Mouse (Mus musculus): ENCODE measurements around the gene Rbm46.

Rbm46 gene

DNA sequence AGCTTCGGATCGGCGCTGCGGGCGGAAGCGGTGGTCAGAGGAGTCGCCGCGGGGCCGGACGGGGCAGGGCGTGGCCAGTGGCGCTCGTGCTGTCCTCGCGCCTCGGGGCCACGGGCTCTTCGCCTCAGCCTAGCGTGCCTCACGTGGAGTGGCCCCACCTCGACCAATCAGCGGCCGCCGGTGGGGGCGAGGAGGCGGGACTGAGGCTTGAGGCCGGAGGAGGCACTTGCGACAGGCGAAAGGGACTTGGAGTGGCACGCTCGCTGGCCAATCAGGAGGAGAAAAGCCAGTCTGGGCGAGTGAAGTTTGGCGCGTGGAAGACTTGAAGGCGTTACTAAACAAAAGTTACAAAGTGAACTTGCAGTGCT is at the start of gene Rbm46:
Gene Rbm46 (minus strand): TSS at position 112 of the 368 bp plus-strand sequence.
- DNase-seq (ENCODE audit: low spot score): peak; percentile 91

DNA sequence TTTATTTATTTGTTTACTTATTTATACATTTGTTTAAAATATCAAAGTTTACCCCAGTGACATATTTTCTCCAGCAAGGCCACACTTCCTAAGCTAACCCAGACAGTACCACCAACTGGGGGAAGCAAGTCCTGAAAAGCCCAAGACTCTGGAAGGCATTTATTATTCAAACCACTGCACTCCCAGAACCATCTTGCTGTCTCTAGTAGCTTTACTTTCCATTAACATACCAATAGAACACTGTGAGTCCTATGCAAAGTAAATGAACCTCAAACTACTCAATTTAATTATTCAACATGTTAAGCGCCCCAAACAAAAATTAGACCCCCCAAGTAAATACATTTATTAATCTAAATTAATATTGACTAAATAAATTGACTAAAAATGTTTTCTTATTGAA is 39.3 kb upstream of the Rbm46 start:
- no peak for DNase-seq (ENCODE audit: low spot score)

- no peak for DNase-seq (ENCODE audit: low spot score)
Measured at GRCm38 (mm10) chr3:82908671-82909070, 32.4 kb upstream of the Rbm46 start.

GRCm38 (mm10) chr3:82904211-82904908 is 28.1 kb upstream of the Rbm46 start:
- DNase-seq (ENCODE audit: low spot score): no peak

GRCm38 (mm10) chr3:82903613-82904205 is 27.4 kb upstream of the Rbm46 start, which contains the start of gene Lrat:
Gene Lrat, minus strand, starts transcription at chr3:82903973.
- peak; percentile 14 for DNase-seq (ENCODE audit: low spot score)

GRCm38 (mm10) chr3:82902757-82903612 is 26.7 kb upstream of the Rbm46 start:
- no peak for DNase-seq (ENCODE audit: low spot score)

DNA sequence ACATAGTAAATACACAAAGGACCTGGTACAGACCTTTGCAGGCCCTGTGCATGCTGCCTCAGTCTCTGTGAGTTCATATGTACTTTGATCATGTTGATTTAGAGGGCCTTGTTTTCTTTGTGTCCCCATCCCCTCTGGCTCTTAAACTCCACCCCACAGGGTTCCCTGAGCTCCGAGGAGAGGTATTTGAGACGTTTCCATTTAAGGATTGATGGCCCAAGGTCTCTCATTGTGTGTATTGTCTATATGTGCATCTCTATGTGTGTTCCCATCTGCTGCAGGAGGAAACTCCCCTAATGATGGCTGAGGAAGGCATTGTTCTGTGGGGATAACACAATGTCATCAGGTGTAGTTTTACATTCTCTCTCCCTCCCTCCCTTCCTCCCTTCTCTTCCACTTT is 12.6 kb upstream of the Rbm46 start:
- DNase-seq (ENCODE audit: low spot score): no peak

DNA sequence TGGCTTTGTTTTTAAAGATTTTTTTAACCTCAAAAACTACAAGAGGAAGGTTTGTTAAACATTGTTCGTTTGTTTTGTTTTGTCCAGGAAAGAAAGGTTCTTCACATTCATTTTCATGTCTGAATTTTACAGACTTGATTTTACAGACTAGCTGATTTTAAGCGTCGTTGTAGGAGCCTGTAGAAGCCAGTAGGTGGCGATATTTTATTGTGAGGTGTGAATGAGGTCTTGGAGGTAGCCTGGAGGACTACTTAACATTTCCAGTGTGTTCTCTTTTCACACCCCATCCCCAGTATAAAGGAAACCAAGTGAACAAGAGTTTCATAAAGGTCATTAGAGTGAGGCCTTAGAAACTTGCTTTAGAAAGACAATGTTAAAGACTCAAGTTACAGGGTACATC is 975 bp upstream of the Rbm46 start:
- DNase-seq (ENCODE audit: low spot score): peak; percentile 34

DNA sequence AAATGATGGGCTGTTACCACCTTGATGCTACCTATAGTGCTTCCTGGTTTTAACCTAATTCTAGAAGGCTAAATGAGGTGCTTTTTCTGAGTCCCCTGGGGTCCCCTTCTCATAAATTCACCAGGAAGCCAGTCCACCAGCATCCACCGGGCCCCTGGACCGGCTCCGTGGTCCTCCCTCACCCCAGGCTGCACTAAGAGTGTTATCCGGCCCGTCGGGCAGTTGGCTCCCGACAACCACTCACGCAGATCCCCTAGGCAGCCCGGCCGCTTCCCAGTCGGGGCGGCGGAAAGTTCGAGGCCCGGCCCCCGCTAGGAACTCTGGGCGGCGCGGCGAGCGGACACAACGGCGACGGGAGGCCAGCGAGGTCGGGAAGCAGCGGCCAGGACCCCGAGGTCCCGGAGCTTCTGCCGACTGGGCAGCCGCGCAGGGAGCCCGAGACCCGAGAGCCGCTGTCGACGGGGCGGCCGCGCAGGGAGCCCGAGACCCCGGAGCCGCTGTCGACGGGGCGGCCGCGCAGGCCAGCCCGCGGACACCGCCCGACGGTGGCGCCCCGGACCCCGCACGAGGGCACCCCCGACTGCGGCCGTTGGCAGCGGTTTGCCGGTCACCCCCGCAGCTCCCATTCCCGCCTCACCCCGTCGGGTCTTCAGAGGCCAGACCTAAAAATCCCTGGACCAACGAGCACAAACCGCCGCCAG is 462 bp downstream of the Rbm46 start:
- DNase-seq (ENCODE audit: low spot score): peak; percentile 5

DNA sequence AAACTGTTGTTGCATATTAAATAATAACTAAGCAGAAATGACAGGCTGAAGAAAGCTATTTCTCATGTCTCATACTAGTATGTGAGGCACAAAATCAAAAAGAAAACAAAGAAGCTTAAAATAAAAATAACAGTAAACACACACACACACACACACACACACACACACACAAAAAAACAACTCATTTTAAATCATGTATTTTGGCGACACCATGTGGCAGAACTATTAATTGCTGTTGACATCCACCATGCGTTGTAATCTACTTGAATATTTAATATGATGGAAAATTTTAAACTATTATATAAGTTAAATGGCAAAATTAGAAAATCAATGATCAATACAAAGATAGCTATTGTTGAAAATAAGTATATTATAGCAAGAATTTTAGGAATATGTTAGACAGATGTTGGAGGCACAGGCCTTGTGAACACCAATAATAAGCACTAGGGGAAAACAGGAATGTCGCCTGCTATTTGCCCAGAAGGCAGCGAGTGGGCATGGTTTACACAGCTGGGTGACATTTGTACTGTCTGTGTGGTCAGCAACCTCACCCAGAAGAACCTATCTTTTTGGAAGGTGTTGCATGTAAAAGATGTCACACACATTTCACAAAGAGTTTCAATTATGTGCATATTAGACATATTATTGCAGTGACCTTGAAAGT is 18.7 kb downstream of the Rbm46 start:
- peak; percentile 23 for DNase-seq (ENCODE audit: low spot score)

DNA sequence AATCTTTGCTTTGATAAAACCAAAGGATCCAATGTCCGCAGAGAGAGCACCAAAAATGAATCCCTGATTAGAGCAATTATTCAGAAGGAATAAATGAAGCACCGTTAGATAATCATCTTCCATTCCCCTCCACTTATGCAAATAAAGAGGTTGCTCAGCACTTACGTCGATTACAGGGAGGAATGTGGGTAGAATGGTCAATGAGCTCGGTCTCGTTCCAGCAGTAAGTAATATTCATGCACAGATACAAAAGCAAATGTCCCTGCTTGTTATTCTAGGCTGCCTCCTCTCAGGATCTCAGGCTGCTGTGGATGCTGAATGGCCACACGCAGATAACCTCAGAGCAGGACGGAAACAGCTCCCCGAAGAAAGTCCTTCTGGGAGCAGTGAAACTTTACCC is 51.1 kb downstream of the Rbm46 start:
- no peak for DNase-seq (ENCODE audit: low spot score)

GRCm38 (mm10) chr3:82811851-82812250 is 64.4 kb downstream of the Rbm46 start:
- no peak for DNase-seq (ENCODE audit: low spot score)

DNA sequence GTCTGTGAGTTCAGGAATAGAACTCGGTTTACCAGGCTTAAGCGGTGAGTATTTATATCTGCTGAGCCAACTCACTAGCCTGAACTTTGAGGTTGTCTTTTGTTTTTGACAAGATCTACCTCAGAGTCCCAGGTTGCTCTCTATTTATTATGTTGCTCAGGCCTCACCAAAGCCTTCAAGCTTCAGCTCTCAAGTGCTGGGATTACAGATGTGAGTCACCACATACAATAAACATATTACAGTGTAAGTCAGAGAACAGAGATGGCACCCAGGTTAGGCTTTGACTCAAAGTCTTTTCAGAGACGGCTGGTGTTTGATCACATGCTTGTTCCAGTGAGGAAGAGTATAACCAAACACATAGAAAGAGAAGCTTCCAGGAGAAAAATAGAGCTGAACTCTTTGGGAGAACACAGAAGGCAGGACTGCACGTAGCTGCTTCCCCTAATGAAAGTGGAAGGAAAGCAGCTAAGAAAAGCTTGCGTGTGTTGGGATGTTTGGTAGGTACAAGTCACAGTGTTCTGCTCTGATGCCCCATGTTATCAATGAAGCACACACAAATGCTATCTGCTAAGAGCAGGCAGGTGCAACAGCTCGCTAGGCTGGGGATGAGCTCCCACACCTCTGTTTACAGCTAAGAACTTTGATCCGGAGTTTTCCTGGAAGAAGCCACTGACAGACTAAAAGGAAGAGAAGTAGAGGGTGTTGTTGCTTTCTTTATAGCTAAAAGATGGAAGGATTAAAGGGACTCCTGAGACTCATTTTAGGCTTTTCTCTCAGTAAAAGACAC is 65.8 kb downstream of the Rbm46 start:
- DNase-seq (ENCODE audit: low spot score): no peak

- no peak for DNase-seq (ENCODE audit: low spot score)
Measured at GRCm38 (mm10) chr3:82809769-82810168, 66.5 kb downstream of the Rbm46 start.

DNA sequence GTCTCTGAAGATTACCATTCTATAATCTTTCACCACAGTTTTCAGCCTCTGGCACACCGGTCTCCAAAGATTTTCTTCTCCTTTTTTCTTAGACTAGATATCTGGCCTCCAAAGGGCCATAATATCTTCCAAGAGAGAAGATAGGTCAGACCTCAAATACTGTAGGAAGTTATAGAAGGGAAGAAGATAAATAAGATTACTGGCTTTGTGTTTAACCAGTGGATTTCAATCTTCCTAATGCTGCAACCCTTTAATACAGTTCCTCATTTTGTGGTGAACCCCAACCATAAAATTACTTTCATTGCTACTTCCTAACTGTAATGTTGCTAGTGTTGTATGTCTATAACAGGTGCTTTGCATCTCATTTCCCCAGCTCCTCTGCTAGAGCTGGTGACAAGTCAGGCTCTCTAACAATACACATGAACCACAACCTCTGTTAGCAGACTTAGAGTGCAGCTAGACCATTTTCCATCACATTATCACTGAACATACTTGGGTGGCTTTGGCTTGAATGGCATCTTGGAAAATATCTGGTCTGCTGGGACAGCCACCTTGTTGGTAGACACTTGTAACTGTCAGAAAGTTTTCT is 67.9 kb downstream of the Rbm46 start:
- DNase-seq (ENCODE audit: low spot score): no peak

DNA sequence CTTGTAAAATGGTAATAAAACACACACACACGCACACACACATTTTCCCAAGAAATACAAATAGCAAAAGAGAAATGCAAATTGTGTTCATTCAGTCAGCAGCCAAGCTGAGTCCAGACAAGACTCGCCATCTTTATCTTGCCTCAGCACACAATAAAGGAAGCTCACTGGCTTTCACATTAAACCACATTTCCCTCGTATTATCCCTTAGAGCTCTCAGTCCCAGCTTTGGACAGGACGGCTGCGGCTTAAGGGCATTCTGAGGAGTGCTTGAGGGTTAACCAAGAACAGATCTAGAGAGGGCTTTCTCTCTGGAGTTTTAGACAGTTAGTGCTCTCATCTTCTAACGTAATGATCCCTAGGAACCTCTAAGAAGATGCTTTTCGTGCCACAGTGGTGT is 71.0 kb downstream of the Rbm46 start:
- DNase-seq (ENCODE audit: low spot score): no peak

DNA sequence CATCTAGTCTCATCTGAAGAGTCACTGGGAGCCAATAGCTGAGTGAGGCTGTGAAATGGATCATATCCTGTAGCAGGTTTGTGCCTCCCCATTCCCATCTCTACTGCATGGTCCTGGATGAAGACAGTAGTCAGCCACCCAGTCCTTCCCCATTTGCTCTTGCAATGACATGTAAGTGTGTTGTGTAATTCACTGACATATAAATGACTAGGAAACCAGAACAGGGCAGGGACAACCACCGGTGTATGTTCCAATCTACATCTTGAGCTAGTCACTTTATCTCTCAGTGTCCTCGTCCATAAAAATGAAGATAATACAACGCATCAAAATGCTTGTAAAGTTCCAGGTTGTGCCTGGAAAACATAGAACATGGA is 75.8 kb downstream of the Rbm46 start:
- DNase-seq (ENCODE audit: low spot score): no peak

- DNase-seq (ENCODE audit: low spot score): no peak
Measured at GRCm38 (mm10) chr3:82799735-82800469, 76.4 kb downstream of the Rbm46 start.

GRCm38 (mm10) chr3:82793656-82794055 is 82.6 kb downstream of the Rbm46 start:
- no peak for DNase-seq (ENCODE audit: low spot score)

DNA sequence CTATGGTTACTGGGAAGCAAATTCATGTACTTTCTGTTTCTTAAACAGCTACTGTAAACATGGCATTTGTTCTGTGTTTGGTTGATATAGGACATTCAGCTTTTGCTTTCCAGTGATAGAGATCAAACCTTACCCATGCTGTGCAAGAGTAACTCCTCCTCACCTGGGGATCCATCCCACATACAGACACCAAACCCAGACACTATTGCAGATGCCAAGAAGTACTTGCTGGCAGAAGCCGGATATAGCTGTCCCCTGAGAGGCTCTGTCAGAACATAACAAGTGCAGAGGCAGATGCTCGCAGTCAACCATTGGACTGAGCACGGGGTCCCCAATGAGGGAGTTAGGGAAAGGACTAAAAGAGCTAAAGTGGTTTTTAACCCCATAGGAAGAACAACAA is 84.6 kb downstream of the Rbm46 start:
- DNase-seq (ENCODE audit: low spot score): no peak
